Mouse (Mus musculus): Measurements from ENCODE around the gene Cand1. TPM values are rescaled to one million over a fixed set of nuclear protein-coding genes. Genes with fewer than 3 reads are reported as not detected.

The Cand1 gene
- 19.6 and 21.5 TPM in 2 replicates for polyA plus RNA-seq (2012)

DNA sequence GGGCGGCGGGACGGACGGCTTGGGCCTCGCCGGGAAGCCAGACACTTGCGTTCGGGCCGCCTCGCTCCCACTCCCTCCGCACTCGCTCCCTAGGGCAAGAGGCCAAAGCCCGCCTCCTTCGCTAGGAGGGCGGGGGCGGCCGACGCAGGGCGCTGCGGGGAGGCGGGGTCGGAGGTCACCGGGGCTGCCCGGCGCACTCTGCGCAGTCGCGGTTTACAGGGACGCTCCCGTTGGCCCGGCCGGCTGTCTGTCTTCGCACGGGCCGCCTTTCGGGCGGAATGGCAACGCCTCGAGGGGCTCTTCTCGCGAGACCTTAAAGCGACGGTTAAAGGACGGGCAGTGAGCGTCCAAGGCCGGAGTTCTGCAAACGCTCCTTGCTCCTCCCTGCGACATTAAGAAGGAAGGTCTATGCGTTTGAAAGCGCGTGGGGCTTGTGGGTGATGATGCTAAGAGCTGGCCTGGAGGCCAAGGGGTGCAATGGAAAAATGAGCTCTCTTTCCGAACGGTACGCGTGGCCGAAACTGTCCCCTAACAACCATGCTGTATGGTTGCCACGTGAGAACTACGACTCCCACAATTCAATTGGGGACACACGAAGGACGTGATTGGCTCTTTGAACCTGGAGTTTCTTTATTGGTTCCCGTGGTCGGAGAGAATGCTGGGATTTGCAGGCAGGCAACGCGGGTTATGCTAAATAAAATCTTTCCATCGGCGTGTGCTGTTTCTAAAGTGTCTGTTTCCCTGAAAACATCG is at the start of gene Cand1:
Gene Cand1, minus strand, starts transcription at position 87 of the 753 bp plus-strand sequence.

Other genes starting within 250 kb of the Cand1 start
- gene Grip1, start 213.8 kb upstream of the Cand1 start, polyA plus RNA-seq (2012): not detected in 2 replicates